Mouse (Mus musculus) c-Kit-negative CD71-positive TER-119-positive erythroid progenitor cells, embryonic 14.5 days (primary cell): ENCODE data around the gene Skap1.
A peak's percentile ranks its signal among the peaks of the same experiment; 100 is the strongest.

Experiments used
- DNase-seq: peaks from one replicate; pipeline ENCODE4 v3.0.0-alpha.2; 2013; ENCODE audit warnings: low read depth, low spot score

The Skap1 gene

DNA sequence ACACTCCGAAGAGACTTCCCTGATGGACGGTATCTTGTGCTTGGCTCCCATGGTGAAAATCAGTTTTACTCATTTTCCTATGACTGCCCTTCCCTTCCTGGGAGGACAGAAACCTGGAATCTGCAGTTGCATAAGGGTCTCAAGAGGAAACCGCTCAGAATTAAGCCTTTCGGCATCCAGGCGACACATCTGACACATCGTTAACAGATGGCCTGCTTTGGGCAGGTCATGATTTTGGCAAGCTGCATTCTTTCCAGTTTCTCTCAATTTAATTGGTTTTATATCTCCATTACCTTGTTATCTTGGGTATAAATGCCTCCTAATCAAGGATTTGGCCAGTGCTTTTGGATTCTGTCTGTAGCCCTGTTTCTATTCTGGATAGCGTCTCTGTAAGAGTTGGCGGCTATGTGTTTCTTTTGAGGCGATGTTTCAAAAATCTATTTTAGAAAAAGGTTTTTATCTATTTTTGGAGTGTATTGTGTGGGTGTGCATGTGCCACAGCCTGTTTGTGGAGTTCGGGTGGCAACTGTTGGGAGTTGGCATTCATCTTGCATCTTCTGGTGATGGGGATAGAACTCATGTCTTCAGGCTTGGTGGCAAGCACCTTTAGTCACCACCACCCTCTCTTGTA is 1.1 kb downstream of the Skap1 start:
- DNase-seq = no peak

DNA sequence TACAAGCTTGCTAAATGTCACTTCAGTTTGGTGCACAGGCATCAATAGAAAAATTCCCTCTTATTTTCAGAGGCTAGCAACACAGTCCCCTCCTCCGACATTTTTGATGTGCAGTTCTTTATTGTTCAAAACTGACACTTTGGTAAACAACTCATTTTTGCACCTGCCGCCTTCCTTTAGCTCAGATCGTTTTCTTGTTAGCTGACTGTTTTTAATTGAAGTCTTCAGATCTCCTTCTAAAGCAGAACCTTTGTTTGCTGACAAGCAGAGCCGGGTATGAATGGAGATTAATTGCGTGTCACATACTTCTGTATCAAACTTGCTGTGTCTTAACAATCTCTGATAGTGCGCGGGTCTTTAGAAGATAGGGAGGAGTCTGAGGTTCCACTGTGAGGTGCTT is 2.0 kb downstream of the Skap1 start:
- no peak for DNase-seq

DNA sequence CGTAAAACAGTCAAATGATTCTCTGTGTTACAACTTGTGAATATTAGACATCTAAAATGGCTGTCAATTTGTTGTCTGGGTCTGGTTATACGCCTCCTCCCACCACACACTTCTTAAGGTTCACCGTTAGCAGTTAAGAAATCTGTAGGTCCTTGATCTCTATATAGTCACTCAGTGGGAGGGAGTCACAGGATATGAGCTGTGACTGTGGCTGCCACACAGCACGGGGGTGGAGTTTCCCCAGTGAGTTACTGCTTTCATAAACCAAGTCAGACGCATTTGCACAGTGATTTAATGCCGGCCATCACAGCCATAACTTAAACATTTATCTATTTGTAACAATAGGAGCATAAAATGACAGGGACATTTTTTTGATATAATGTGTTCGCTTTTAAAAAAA is 2.6 kb downstream of the Skap1 start:
- DNase-seq = no peak

DNA sequence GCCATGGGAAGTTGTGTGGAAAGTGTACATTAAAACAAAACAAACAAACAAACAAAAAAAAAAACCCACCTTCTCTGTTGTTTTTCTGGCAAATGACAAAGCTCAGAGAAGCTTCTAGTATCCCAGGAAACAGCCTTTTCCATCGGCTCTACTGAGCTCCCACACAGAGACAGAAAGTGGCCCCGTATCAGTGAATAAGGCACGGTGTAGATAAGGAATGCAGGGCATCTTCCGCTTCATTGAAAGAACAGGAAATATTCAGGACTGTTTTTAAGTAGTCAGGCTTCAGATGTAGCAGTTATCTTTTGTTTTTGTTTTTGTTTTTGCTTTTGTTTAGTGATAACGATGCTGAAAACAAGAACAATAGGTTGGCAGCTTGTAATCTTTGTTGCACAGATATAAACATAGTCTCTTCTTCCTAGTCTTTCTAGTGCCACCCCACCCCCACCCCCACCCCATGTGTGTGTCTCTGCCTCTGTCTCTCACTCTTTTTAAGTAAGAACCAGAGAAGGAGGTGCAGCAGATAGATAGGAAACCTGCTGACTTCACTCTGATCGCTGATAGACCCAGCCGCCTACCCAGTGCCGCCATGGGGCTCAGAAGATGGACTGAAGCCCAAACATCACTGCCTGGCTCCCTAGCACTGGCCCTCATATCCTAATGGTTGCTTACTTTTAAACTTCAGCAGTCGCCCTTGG is 3.8 kb downstream of the Skap1 start:
- DNase-seq = no peak

DNA sequence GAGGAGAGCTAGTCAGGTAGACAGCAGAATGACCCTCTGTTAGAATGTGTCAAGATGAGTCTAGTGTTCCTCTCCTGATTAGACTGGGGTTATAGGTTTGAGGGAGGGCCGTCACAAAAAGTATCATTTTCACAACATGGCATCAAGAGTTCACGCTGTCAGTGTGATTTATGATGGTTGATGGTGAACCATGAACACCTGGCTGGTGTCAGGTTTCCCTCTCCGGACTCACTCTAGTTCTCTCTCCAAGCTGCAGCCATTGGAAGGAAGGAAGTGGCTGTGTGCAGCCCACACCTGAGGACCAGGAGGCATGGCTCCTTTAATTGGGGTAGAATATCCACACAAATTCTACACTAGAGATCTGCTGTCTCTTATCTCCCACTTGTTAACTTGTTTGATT is 18.3 kb downstream of the Skap1 start:
- no peak for DNase-seq

DNA sequence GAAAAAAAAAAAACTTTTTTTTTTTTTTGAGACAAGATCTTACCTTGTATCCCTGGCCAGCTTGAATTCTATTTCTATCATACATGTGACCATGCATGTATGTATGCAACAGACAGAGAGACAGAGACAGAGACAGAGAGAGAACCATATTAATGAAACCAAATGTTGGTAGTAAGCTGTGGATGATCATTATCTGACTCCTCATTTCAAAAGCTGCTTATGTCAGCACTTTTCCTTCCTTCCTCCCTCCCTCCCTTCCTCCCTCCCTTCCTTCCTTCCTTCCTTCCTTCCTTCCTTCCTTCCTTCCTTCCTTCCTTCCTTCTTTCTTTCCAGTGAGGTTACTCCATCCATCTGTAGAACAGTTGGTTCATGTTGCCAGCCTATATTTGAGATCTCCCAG is 18.8 kb downstream of the Skap1 start:
- no peak for DNase-seq

DNA sequence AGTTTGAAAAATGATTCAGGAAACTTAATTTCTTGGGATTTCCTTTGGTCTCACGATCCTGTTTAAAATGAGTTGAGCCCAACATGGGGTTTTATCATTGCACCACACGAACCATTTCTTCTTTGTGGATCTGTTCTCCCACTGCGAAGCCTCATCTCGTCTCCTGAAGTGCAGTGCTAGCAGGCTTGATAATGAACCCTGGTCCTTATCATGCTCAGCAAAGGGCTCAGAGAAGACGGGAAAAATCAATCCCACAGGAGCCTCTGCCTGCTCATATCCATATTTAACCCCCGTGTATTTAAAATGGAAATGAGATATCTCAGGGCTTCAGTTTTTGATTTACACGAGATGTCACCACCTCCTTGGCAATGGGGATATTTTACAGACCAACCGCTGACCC is 34.1 kb downstream of the Skap1 start:
- no peak for DNase-seq

DNA sequence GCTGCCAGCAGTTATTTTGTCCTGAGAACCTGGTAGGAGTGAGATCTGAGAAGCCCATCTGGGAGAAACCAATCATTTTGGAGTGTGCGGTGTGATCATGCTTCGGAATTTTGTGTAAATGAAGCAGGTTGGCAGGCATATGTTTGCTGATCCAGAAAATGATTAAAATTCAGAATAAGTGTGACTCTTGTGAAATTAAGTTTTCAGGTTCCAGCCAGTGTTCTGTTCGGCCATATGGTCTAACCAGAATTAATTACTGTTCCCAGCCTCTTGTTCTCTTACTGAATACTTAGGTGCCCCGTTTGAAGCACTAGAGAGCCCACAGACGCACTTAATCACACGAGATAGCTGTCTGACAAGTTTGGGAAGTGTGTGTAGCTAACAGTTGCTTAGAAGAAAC is 36.6 kb downstream of the Skap1 start:
- no peak for DNase-seq

DNA sequence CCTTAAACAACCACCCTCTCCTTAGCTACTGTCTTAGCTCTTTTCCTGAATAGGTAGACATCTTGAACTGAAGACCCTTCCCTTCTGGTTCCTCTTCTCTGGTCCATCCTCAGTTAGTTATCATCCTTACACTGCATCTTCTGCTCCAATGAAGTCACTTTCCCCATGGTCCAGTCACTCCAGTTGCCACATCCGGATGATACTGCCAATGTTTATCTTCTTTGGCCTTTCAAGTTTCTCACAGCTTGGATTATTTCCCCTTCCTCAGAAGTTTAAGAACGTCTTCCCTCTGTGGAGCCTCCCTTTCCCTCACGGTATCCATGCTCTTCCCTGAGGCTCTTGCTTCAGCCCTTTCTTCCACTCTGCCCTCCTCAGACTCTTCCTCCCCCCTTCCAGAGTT is 38.6 kb downstream of the Skap1 start:
- DNase-seq = no peak

DNA sequence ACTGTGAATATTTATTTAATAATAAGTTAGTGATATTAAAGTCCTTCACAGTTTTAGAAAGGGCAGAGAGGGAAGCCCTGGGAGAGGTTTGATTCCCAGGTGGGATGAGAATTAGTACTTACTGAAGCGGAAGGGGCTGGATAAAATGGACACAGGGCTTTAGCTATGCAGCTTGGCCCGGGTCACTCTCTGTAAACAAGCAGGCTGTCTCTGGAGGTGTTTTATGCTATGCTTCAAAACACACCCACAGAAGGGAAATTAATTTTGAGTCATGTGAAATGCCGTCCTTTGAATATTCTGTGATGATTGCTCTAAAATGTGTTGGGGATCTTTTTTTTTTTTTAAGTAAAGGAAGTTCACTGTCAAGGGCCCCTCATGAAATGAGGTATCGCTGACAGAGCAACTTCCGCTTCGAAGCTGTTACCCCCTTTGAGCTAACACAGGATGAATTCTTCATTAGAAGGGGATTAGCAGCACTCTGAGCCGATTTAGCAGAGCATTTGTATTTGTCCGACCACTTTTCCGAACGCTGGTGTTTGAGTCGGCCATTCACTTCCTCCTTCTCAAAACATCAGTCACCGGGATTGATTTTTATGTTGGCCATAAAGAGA is 40.2 kb downstream of the Skap1 start:
- DNase-seq = no peak

DNA sequence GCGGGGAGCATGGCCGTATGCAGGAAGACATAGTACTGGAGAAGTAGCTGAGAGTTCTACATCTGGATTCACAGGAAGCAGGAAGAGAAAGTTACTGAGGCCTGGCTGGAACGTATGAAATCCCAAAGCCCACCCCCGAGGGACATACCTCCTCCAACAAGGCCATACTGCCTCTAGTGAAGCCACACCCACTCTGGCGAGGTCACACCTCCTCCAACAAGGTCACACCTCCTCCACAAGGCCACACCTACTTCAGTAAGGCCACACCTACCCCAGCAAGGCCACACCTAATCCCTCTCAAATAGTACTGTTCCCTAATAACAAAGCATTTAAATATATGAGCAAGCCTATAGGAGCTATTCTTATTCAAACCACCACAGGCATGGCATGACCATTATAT is 41.4 kb downstream of the Skap1 start:
- DNase-seq = no peak

DNA sequence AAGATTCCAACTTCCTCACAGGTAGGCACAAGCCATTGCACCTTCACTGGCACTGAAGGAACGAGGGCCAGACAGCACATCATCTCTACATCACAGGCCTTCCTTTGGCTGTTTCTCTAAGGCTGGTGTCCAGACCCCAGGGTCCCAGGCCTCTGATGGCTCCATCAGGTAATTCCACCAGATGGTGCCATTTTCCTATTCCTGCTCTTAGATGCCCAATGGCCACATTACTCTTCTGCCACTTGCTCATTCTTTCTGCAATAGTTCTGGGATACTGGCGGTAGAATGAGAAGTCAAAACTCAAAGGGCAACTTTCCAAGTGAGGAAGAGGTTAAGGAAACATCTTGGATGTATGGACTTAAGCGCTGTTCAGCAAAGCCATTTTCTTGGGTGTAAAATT is 50.8 kb downstream of the Skap1 start:
- no peak for DNase-seq

DNA sequence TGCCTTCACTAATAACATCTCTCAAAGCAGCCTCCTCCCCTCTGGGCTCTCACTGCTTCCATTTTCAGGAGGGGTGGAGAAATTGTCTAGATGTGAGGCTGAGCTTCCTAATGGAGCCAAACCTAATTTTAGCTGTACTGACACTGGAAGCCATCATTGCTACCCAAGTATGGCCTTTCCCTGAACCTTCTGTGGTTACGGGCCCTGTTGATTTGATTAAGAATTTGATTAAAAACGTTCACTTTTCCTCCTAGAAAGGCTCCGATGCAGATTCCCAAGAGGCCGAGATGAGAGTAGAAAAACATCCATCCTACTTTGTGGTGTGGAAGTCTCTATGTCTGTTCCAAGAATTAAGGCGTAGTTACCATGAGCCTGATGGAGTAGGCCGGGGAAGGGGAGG is 60.1 kb downstream of the Skap1 start:
- no peak for DNase-seq

DNA sequence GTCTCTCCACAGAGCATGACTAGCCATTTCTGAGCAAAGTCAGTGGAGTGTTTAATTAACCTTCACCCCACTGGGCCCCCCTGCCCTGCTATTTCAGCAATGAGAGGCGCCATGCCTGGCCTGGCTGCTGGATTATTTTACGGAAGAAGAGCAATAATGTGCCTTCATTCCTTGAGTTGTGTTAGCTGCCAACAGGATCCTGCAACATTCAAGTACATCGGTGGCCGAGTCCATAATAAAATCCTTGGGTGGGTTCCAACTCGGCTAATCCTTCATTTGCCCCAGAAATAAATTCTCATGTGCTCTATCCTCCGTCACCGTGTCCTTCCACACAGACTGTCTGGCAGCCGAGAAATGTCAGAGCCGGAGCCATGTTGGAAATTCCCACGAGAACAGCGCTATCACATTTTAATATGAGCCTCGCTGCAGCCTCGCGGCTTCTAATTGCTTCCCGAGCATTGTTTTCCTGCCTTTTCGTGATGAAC is 61.8 kb downstream of the Skap1 start:
- DNase-seq = no peak

DNA sequence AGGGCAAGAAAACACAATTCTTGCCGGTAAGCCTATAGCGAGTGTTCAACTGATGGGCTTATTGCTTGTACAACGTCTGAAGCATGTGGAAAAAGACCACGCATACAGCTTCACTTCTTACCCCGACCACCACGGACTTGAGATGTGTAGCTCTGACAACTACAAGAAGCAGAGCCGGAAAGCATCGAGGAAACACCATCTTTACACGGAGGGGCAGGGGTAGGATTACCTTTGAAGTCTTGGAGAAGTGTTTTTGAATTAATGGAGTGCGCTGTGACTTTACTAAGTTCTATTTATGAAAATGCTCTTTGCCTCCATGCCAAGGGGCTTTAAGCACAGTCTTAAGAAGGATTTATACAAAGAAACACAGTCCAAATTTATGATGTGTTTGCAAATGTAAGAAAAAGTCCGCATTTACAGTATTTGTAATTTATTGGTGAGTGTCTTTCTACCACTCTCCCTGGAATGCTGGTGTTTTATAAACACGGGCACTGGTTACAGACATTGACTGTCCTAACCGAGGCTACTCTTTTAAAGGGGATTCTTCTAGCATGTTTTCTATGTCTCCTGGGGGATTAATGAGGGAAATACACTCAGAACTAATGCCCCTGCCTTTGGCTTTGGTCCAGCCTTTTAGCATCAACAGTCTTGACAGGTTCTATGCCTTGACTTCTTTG is 67.5 kb downstream of the Skap1 start:
- no peak for DNase-seq

DNA sequence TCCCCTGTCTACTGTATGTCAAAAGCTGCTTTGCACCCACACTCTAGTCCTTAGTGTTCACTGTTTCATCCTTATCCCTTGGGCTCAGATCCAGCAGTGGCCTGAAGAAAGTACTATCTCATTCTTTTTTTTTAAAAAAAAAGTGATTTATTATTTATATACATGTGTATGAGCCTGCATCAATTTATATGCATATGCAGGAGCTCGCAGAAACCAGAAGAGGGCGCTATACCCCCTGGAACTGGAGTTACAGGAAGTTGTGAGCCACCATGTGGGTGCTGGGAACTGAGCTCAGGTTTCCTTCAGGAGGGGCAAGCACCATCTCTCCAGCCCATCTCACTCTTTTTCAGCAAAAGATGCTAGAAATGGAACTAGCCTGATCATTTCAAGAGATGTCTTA is 70.1 kb downstream of the Skap1 start:
- DNase-seq = no peak

DNA sequence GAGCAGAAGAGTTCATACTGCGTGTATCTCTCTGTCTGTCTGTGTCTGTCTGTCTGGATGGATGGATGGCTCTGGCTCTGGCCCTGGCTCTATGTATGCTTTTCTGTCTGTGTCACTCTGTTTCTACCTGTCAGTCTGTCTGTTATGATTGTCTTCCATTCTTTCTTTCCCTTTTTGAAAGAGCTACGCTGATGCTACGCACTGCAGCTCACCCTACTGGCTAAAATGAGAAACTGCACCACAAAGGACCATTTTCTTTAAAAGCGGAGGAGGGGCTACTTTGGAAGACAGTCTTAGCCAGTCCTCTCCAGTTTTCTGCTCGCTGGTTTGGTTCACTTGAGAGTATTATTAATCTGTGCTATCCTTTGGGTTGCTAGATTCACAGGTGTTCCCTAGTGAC is 71.8 kb downstream of the Skap1 start:
- DNase-seq = no peak

DNA sequence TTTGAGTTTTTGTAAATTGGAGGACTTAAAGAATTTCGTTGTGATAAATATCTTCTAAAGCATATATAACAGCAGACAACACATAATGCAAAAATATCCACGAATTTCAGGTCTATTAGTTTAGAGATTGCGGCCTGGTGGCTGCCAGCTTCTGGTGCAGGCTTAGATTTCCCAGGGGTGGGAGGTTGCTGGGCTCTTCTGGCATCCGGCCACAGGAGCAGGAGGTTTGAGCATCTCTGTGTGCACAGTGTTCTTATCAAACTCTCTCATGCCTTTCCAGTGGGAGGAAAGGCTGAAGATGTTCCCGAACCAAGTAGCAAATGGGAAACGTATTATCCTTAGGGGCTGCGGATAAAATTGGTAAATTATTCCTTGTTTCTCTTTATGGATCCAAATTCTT is 77.6 kb downstream of the Skap1 start:
- no peak for DNase-seq

DNA sequence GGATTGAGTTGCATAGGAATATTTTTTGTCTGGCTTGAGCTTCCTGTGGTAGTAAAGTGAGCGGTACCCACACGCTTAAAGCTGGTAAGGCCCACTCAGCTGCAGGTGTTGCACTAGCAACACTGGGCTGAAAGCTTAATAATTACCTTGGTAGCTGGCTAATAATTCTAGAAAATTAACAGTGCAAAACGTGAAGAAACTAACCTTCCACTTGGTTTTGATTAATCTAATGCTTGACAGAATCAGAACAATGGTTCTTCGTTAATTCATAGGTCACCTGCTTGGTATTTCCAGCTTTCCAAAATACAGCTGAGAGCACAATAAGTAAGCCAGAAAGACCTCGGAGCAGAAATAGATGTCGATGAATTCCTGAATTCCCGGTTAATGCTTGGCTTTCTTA is 78.2 kb downstream of the Skap1 start:
- no peak for DNase-seq

DNA sequence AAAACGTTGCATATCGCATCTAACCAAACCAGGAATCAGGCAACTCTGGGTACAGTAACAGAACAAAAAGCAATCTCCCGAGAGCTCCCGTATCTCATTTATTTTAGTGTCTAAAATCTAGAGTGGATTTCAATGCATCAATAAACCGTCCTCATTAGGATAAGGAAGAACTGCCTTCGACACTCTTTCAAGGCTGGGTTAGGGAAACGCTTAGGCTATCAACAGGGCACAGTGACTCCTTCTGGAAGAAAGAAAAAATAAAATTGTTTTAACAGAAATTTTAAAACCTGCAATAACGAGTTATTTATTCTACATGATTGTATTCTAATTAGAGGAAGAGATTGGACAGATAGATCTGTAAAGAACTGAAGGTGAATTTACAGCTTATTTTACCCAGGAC is 82.0 kb downstream of the Skap1 start:
- DNase-seq = no peak

DNA sequence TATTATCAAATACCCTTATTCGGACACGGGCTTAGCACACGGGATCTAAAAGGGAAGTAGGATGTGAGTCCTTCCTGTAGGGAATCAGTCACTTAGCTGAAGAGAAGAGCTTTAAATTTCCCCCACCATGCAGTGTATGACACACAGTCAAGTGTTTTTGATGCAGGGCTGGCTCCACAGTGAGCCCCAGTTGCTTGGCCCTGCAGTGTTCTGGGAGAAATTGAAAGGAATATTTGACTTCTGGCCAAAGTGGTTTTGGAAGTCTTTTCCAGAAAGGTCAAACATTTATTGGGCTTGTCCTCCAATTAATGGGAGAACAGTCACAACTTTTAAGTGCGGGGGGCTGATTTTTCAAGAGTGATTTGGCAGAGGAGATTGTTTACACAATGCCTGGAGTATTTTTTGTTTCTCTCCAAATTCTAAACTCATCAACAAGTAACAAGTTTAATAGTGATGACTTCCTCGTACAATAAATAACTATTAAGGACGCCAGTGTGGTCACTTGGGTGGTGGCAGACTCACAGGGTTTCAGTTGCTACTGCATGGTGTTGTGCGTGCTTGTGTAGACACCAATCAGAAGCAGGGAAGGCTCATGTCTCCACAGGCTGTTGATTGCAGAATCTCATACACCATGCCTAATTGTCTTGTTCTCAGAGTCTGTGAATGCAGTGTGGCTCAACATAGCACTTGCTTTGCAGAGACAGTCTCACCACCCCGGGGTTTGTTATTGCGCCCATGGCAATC is 86.7 kb downstream of the Skap1 start:
- DNase-seq = no peak

DNA sequence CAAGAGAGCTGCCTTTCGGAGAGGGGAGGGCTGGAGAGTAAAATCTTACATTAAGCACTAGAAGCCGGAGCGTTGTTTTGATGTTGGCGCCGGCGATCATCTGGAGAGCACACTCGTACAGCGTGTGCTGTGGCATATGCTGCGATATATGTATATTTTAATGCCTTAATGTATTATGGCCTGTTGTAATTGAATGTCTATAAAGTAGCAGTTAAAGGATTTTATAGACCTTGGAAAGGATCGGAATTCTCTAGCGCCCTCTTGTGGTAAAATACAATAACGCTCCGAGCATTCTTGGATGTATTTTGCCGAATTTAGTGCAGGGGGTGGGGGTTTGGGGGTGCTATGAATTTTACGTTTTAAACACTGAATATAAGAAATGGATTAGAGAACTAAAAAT is 88.7 kb downstream of the Skap1 start:
- peak; percentile 21 for DNase-seq
